Mouse (Mus musculus) embryonic facial prominence, embryonic 12.5 days (tissue): ENCODE data around the gene Hspa1a. TPM values are rescaled to one million over a fixed set of nuclear protein-coding genes. Genes with fewer than 3 reads are reported as not detected.
A peak's percentile ranks its signal among the peaks of the same experiment; 100 is the strongest.
"Not testable (repeated sequence)": the region's sequence is repeated elsewhere in the genome, so short reads cannot be mapped to it uniquely, and the experiment has no call there.

Experiments
- ATAC-seq: fragments of 200-750 bp; cut with Nextera tagmentation; 2 replicates; pipeline ENCODE4 v1.8.0; 2017; ENCODE audit not compliant: insufficient number of reproducible peaks, insufficient read depth, low FRiP score, low TSS enrichment
- H3K27ac ChIP-seq: fragments of 300-500 bp; sonication (generic); 2 replicates; pipeline ENCODE4 v1.5.1; 2016; ENCODE audit warnings: mild to moderate bottlenecking
- H3K27me3 ChIP-seq: fragments of 300-500 bp; sonication (generic); 2 replicates; pipeline ENCODE4 v1.6.1; 2016; ENCODE audit warnings: mild to moderate bottlenecking, moderate library complexity
- H3K36me3 ChIP-seq: fragments of 300-500 bp; sonication (generic); 2 replicates; pipeline ENCODE4 v1.6.1; 2016; ENCODE audit warnings: mild to moderate bottlenecking
- H3K4me1 ChIP-seq: fragments of 300-500 bp; sonication (generic); 2 replicates; pipeline ENCODE4 v1.6.1; 2016
- H3K4me2 ChIP-seq: fragments of 300-500 bp; sonication (generic); replicated peaks from 2 replicates; pipeline ENCODE4 v1.6.1; 2016; ENCODE audit warnings: mild to moderate bottlenecking, moderate library complexity
- H3K4me3 ChIP-seq: fragments of 300-500 bp; sonication (generic); 2 replicates; pipeline ENCODE4 v1.5.1; 2016; ENCODE audit warnings: mild to moderate bottlenecking
- H3K9ac ChIP-seq: fragments of 300-500 bp; sonication (generic); 2 replicates; pipeline ENCODE4 v1.6.1; 2016; ENCODE audit warnings: mild to moderate bottlenecking, moderate library complexity
- H3K9me3 ChIP-seq: fragments of 300-500 bp; sonication (generic); 2 replicates; pipeline ENCODE4 v1.6.1; 2016; ENCODE audit warnings: mild to moderate bottlenecking, moderate library complexity
- WGBS: fragments of 180-500 bp; shearing (Covaris S2); methylation state at CpG from one replicate; pipeline ENCODE4 v1.1.7; 2016; 5-methylcytosine and 5-hydroxymethylcytosine counted together
- polyA plus RNA-seq: library from polyadenylated mRNA; unstranded; fragments of >200 nt; fragmentation: Nextera tagmentation; extraction: Ambion mirVana; gene quantifications from 2 replicates; pipeline ENCODE4 v1.2.1, GENCODE M21; 2016

Hspa1a gene
- polyA plus RNA-seq, 1 experiment from 2014 or later: 4.9 TPM

- Histone ChIP-seq H3K36me3 (no peaks in the 10 kb centered on the region), H3K27ac (no peak overlapping the region), H3K9ac (no peak overlapping the region), H3K4me1 (0 out of 2 replicates have a peak, but pooled peaks cover 5% of the 10 kb centered on the region), H3K4me2 (no peak overlapping the region), H3K27me3 (peaks cover 4% of the 10 kb centered on the region), H3K4me3 (no peak overlapping the region), H3K9me3 (no peaks in the 10 kb centered on the region)
- ATAC-seq: no peak
Observed at GRCm38 (mm10) chr17:34960702-34961493, 11.1 kb downstream of the Hspa1a start.

GRCm38 (mm10) chr17:34959881-34960515 lies 12.0 kb downstream of the Hspa1a start:
- Histone ChIP-seq H3K9ac (peak overlapping the region; percentile 31), H3K4me1 (0 out of 2 replicates have a peak, but pooled peaks cover 5% of the 10 kb centered on the region), H3K4me2 (peak overlapping the region; percentile 57), H3K36me3 (no peaks in the 10 kb centered on the region), H3K9me3 (no peaks in the 10 kb centered on the region), H3K4me3 (peak overlapping the region; percentile 51), H3K27ac (peak overlapping the region; percentile 93), H3K27me3 (peaks cover 8% of the 10 kb centered on the region)
- WGBS: 11% methylated on average over 12 of the region's 12 CpGs
- no peak for ATAC-seq

GRCm38 (mm10) chr17:34959130-34959778 lies 12.7 kb downstream of the Hspa1a start, which contains the start of gene Hspa1b:
Hspa1b (minus strand) TSS chr17:34959238.
- H3K36me3 ChIP-seq, H3K9me3 ChIP-seq, H3K4me1 ChIP-seq, H3K27me3 ChIP-seq: not testable (repeated sequence)
- peak; percentile 84 for ATAC-seq
- WGBS: under 1% methylated on average over 30 of the region's 32 CpGs
- peak within 1 kb of the TSS; percentile 51 for H3K4me3 ChIP-seq
- peak within 1 kb of the TSS; percentile 93 for H3K27ac ChIP-seq
- H3K4me2 ChIP-seq: peak within 1 kb of the TSS; percentile 57
- H3K9ac ChIP-seq: peak within 1 kb of the TSS; percentile 65

GRCm38 (mm10) chr17:34958734-34959129 lies 13.2 kb downstream of the Hspa1a start:
- H3K9ac ChIP-seq, H3K36me3 ChIP-seq, H3K9me3 ChIP-seq, H3K27ac ChIP-seq, H3K27me3 ChIP-seq, H3K4me1 ChIP-seq: not testable (repeated sequence)
- ATAC-seq: peak; percentile 12; the same call in 1 of the 2 replicates
- Histone ChIP-seq H3K4me2 (peak overlapping the region; percentile 57), H3K4me3 (peak overlapping the region; percentile 51)
- WGBS: 2% methylated on average over 31 of the region's 47 CpGs

- ATAC-seq, H3K4me3 ChIP-seq, H3K27ac ChIP-seq, H3K9ac ChIP-seq, H3K9me3 ChIP-seq, H3K27me3 ChIP-seq, H3K4me2 ChIP-seq, H3K36me3 ChIP-seq, H3K4me1 ChIP-seq: not testable (repeated sequence)
- WGBS: 27% methylated on average over 31 of the region's 40 CpGs
Observed at GRCm38 (mm10) chr17:34957966-34958365, 14.0 kb downstream of the Hspa1a start.

GRCm38 (mm10) chr17:34957291-34957690 lies 14.7 kb downstream of the Hspa1a start:
- 31% methylated on average over 37 of the region's 40 CpGs for WGBS
- not testable (repeated sequence) for H3K9ac ChIP-seq, H3K36me3 ChIP-seq, H3K4me1 ChIP-seq, ATAC-seq, H3K27me3 ChIP-seq, H3K4me3 ChIP-seq, H3K9me3 ChIP-seq, H3K27ac ChIP-seq, H3K4me2 ChIP-seq

GRCm38 (mm10) chr17:34956340-34956739 lies 15.6 kb downstream of the Hspa1a start:
- ATAC-seq: no peak
- 50% methylated on average over 1 of the region's 1 CpGs for WGBS

GRCm38 (mm10) chr17:34955884-34956283 lies 16.1 kb downstream of the Hspa1a start:
- ATAC-seq: no peak

More at GRCm38 (mm10) chr17:34956340-34956739, 15.6 kb downstream of the Hspa1a start:
- Histone ChIP-seq H3K4me2 (no peak overlapping the region), H3K9ac (no peak overlapping the region), H3K27me3 (peaks cover 8% of the 10 kb centered on the region), H3K27ac (no peak overlapping the region), H3K9me3 (no peaks in the 10 kb centered on the region), H3K4me3 (no peak overlapping the region), H3K4me1 (0 out of 2 replicates have a peak, but pooled peaks cover 5% of the 10 kb centered on the region), H3K36me3 (no peaks in the 10 kb centered on the region)

GRCm38 (mm10) chr17:34954831-34955230 lies 17.1 kb downstream of the Hspa1a start:
- no peak overlapping the region for H3K4me2 ChIP-seq
- no peak overlapping the region for H3K9ac ChIP-seq

More at GRCm38 (mm10) chr17:34955884-34956283, 16.1 kb downstream of the Hspa1a start:
- H3K36me3 ChIP-seq: peaks cover 1% of the 10 kb centered on the region
- WGBS: 83% methylated on average over 3 of the region's 3 CpGs
- H3K4me3 ChIP-seq: no peak overlapping the region
- H3K4me2 ChIP-seq: no peak overlapping the region
- peaks cover 7% of the 10 kb centered on the region for H3K4me1 ChIP-seq
- no peaks in the 10 kb centered on the region for H3K9me3 ChIP-seq
- H3K27ac ChIP-seq: no peak overlapping the region
- H3K27me3 ChIP-seq: peaks cover 8% of the 10 kb centered on the region; the same call in 1 of the 2 replicates
- no peak overlapping the region for H3K9ac ChIP-seq

GRCm38 (mm10) chr17:34953904-34954303 lies 18.1 kb downstream of the Hspa1a start:
- Histone ChIP-seq H3K4me1 (peaks cover 9% of the 10 kb centered on the region), H3K27ac (no peak overlapping the region), H3K4me3 (no peak overlapping the region), H3K36me3 (peaks cover 18% of the 10 kb centered on the region), H3K27me3 (peaks cover 8% of the 10 kb centered on the region; the same call in 1 of the 2 replicates), H3K4me2 (no peak overlapping the region), H3K9ac (no peak overlapping the region), H3K9me3 (no peaks in the 10 kb centered on the region)
- ATAC-seq: no peak
- WGBS: 86% methylated on average over 4 of the region's 4 CpGs

More at GRCm38 (mm10) chr17:34954831-34955230, 17.1 kb downstream of the Hspa1a start:
- H3K4me3 ChIP-seq: no peak overlapping the region
- H3K36me3 ChIP-seq: peaks cover 12% of the 10 kb centered on the region
- WGBS: 46% methylated on average over 4 of the region's 4 CpGs
- peaks cover 8% of the 10 kb centered on the region; the same call in 1 of the 2 replicates for H3K27me3 ChIP-seq
- no peak overlapping the region for H3K27ac ChIP-seq
- H3K9me3 ChIP-seq: no peaks in the 10 kb centered on the region
- no peak for ATAC-seq
- peaks cover 9% of the 10 kb centered on the region for H3K4me1 ChIP-seq

GRCm38 (mm10) chr17:34953258-34953657 lies 18.7 kb downstream of the Hspa1a start:
- peak overlapping the region; percentile 95; the same call in 1 of the 2 replicates for H3K27ac ChIP-seq
- H3K9ac ChIP-seq: no peak overlapping the region
- H3K4me2 ChIP-seq: peak overlapping the region; percentile 83; the same call in 1 of the 2 replicates
- ATAC-seq: no peak
- peaks cover 8% of the 10 kb centered on the region; the same call in 1 of the 2 replicates for H3K27me3 ChIP-seq
- H3K36me3 ChIP-seq: peaks cover 18% of the 10 kb centered on the region
- no peaks in the 10 kb centered on the region for H3K9me3 ChIP-seq
- peak overlapping the region; percentile 87 for H3K4me3 ChIP-seq
- peaks cover 9% of the 10 kb centered on the region for H3K4me1 ChIP-seq
- WGBS: 91% methylated on average over 3 of the region's 3 CpGs
